Mouse (Mus musculus) midbrain, embryonic 15.5 days (tissue): Measurements from ENCODE around the gene Fbxo36. TPM values are rescaled to one million over a fixed set of nuclear protein-coding genes. Genes with fewer than 3 reads are reported as not detected.

Experiments
- ATAC-seq: fragments of 200-750 bp; cut with Nextera tagmentation; replicated peaks from 2 replicates; pipeline ENCODE4 v1.8.0; 2017; ENCODE audit warnings: moderate TSS enrichment
- H3K27ac ChIP-seq: fragments of 300-500 bp; sonication (generic); 2 replicates; pipeline ENCODE4 v1.5.1; 2015; ENCODE audit warnings: mild to moderate bottlenecking, inconsistent platforms
- H3K27me3 ChIP-seq: fragments of 300-500 bp; sonication (generic); replicated peaks from 2 replicates; pipeline ENCODE4 v1.6.1; 2015; ENCODE audit warnings: inconsistent platforms
- H3K36me3 ChIP-seq: fragments of 300-500 bp; sonication (generic); replicated peaks from 2 replicates; pipeline ENCODE4 v1.6.1; 2015; ENCODE audit warnings: inconsistent platforms
- H3K4me1 ChIP-seq: fragments of 300-500 bp; sonication (generic); 2 replicates; pipeline ENCODE4 v1.6.1; 2015; ENCODE audit warnings: inconsistent platforms
- H3K4me2 ChIP-seq: fragments of 300-500 bp; sonication (generic); 2 replicates; pipeline ENCODE4 v1.6.1; 2015; ENCODE audit warnings: inconsistent platforms, mild to moderate bottlenecking, moderate library complexity
- H3K4me3 ChIP-seq: fragments of 300-500 bp; sonication (generic); 2 replicates; pipeline ENCODE4 v1.5.1; 2015; ENCODE audit warnings: mild to moderate bottlenecking, inconsistent platforms
- H3K9ac ChIP-seq: fragments of 300-500 bp; sonication (generic); 2 replicates; pipeline ENCODE4 v1.6.1; 2015; ENCODE audit warnings: mild to moderate bottlenecking, inconsistent platforms
- H3K9me3 ChIP-seq: fragments of 300-500 bp; sonication (generic); 2 replicates; pipeline ENCODE4 v1.6.1; 2016; ENCODE audit warnings: inconsistent platforms
- WGBS: fragments of 180-500 bp; shearing (Covaris S2); methylation state at CpG from one replicate; pipeline ENCODE4 v1.1.7; 2015; ENCODE audit warnings: mixed read lengths; 5-methylcytosine and 5-hydroxymethylcytosine counted together
- polyA plus RNA-seq: library from polyadenylated mRNA; unstranded; fragments of >200 nt; fragmentation: Nextera tagmentation; extraction: Ambion mirVana; gene quantifications from 2 replicates; pipeline ENCODE4 v1.2.1, GENCODE M21; 2015

The Fbxo36 gene
- polyA plus RNA-seq, 1 experiment from 2014 or later = 6.0 TPM

- Histone ChIP-seq H3K27me3 (no peaks in the 10 kb centered on the region), H3K27ac (no peak overlapping the region), H3K9me3 (no peaks in the 10 kb centered on the region), H3K4me1 (no peaks in the 10 kb centered on the region), H3K4me2 (no peak overlapping the region), H3K36me3 (no peaks in the 10 kb centered on the region), H3K9ac (no peak overlapping the region), H3K4me3 (no peak overlapping the region)
- WGBS = 33% methylated on average over 2 of the region's 2 CpGs
- no peak for ATAC-seq
Observed at GRCm38 (mm10) chr1:84882066-84882532, 42.5 kb downstream of the Fbxo36 start.

GRCm38 (mm10) chr1:84882937-84883336 is 43.3 kb downstream of the Fbxo36 start:
- no peak for ATAC-seq
- 96% methylated on average over 4 of the region's 4 CpGs for WGBS
- Histone ChIP-seq H3K27me3 (no peaks in the 10 kb centered on the region), H3K4me1 (no peaks in the 10 kb centered on the region), H3K9me3 (no peaks in the 10 kb centered on the region), H3K4me2 (no peak overlapping the region), H3K4me3 (no peak overlapping the region), H3K36me3 (no peaks in the 10 kb centered on the region), H3K27ac (no peak overlapping the region), H3K9ac (no peak overlapping the region)

GRCm38 (mm10) chr1:84883889-84884288 is 44.2 kb downstream of the Fbxo36 start:
- H3K36me3 ChIP-seq = no peaks in the 10 kb centered on the region
- H3K9ac ChIP-seq = no peak overlapping the region
- H3K27ac ChIP-seq = no peak overlapping the region
- 68% methylated on average over 4 of the region's 4 CpGs for whole genome bisulfite sequencing
- H3K27me3 ChIP-seq = no peaks in the 10 kb centered on the region
- ATAC-seq = no peak
- no peaks in the 10 kb centered on the region for H3K9me3 ChIP-seq
- no peak overlapping the region for H3K4me3 ChIP-seq
- no peak overlapping the region for H3K4me2 ChIP-seq
- H3K4me1 ChIP-seq = no peaks in the 10 kb centered on the region

GRCm38 (mm10) chr1:84885174-84885573 is 45.5 kb downstream of the Fbxo36 start:
- Histone ChIP-seq H3K9ac (no peak overlapping the region), H3K27ac (no peak overlapping the region), H3K27me3 (no peaks in the 10 kb centered on the region), H3K36me3 (no peaks in the 10 kb centered on the region), H3K4me2 (no peak overlapping the region), H3K9me3 (no peaks in the 10 kb centered on the region), H3K4me3 (no peak overlapping the region), H3K4me1 (peaks cover 11% of the 10 kb centered on the region)
- WGBS = 88% methylated on average over 3 of the region's 3 CpGs
- no peak for ATAC-seq

- Histone ChIP-seq H3K27me3 (no peaks in the 10 kb centered on the region), H3K4me3 (no peak overlapping the region), H3K4me2 (no peak overlapping the region), H3K36me3 (no peaks in the 10 kb centered on the region), H3K4me1 (peaks cover 14% of the 10 kb centered on the region), H3K27ac (no peak overlapping the region), H3K9ac (no peak overlapping the region), H3K9me3 (no peaks in the 10 kb centered on the region)
- no peak for ATAC-seq
- 88% methylated on average over 6 of the region's 6 CpGs for WGBS
Observed at GRCm38 (mm10) chr1:84885921-84886320, 46.3 kb downstream of the Fbxo36 start.

GRCm38 (mm10) chr1:84889330-84890004 is 49.8 kb downstream of the Fbxo36 start:
- ATAC-seq = peak; percentile 62
- Histone ChIP-seq H3K9me3 (no peaks in the 10 kb centered on the region), H3K9ac (no peak overlapping the region), H3K4me1 (peaks cover 14% of the 10 kb centered on the region), H3K36me3 (no peaks in the 10 kb centered on the region), H3K4me2 (peak overlapping the region; percentile 37), H3K27me3 (no peaks in the 10 kb centered on the region), H3K4me3 (no peak overlapping the region), H3K27ac (peak overlapping the region; percentile 84)
- 32% methylated on average over 8 of the region's 8 CpGs for WGBS

GRCm38 (mm10) chr1:84890005-84890393 is 50.4 kb downstream of the Fbxo36 start:
- Histone ChIP-seq H3K27ac (peak overlapping the region; percentile 84), H3K4me1 (peaks cover 14% of the 10 kb centered on the region), H3K27me3 (no peaks in the 10 kb centered on the region), H3K9me3 (no peaks in the 10 kb centered on the region), H3K36me3 (no peaks in the 10 kb centered on the region), H3K4me2 (peak overlapping the region; percentile 37), H3K9ac (no peak overlapping the region; the same call in 1 of the 2 replicates), H3K4me3 (no peak overlapping the region)
- peak; percentile 91 for ATAC-seq
- WGBS = 7% methylated on average over 7 of the region's 7 CpGs

- H3K4me3 ChIP-seq = no peak overlapping the region
- H3K4me1 ChIP-seq = peaks cover 14% of the 10 kb centered on the region
- peak overlapping the region; percentile 84 for H3K27ac ChIP-seq
- no peaks in the 10 kb centered on the region for H3K9me3 ChIP-seq
- 60% methylated on average over 7 of the region's 7 CpGs for WGBS
- no peak overlapping the region for H3K9ac ChIP-seq
- no peaks in the 10 kb centered on the region for H3K27me3 ChIP-seq
- no peak overlapping the region for H3K4me2 ChIP-seq
- no peaks in the 10 kb centered on the region for H3K36me3 ChIP-seq
- peak; percentile 30; the same call in 1 of the 2 replicates for ATAC-seq
Observed at GRCm38 (mm10) chr1:84890503-84890902, 50.9 kb downstream of the Fbxo36 start.

GRCm38 (mm10) chr1:84891746-84892145 is 52.1 kb downstream of the Fbxo36 start:
- Histone ChIP-seq H3K4me2 (no peak overlapping the region), H3K27ac (no peak overlapping the region), H3K4me1 (peaks cover 14% of the 10 kb centered on the region), H3K27me3 (no peaks in the 10 kb centered on the region), H3K9me3 (no peaks in the 10 kb centered on the region), H3K4me3 (no peak overlapping the region), H3K9ac (no peak overlapping the region), H3K36me3 (no peaks in the 10 kb centered on the region)
- no peak for ATAC-seq
- WGBS = 93% methylated on average over 9 of the region's 9 CpGs

- H3K4me2 ChIP-seq = no peak overlapping the region
- H3K4me1 ChIP-seq = no peaks in the 10 kb centered on the region
- no peak overlapping the region for H3K27ac ChIP-seq
- H3K9ac ChIP-seq = no peak overlapping the region
- no peaks in the 10 kb centered on the region for H3K27me3 ChIP-seq
- H3K9me3 ChIP-seq = no peaks in the 10 kb centered on the region
- whole genome bisulfite sequencing = 86% methylated on average over 6 of the region's 6 CpGs
- H3K36me3 ChIP-seq = no peaks in the 10 kb centered on the region
- no peak overlapping the region for H3K4me3 ChIP-seq
- ATAC-seq = no peak
Observed at GRCm38 (mm10) chr1:84897364-84897763, 57.7 kb downstream of the Fbxo36 start.

- Histone ChIP-seq H3K4me2 (no peak overlapping the region), H3K9me3 (no peaks in the 10 kb centered on the region), H3K9ac (no peak overlapping the region), H3K27me3 (no peaks in the 10 kb centered on the region), H3K4me3 (no peak overlapping the region), H3K36me3 (no peaks in the 10 kb centered on the region), H3K27ac (no peak overlapping the region), H3K4me1 (no peaks in the 10 kb centered on the region)
- no peak for ATAC-seq
- 94% methylated on average over 6 of the region's 6 CpGs for WGBS
Observed at GRCm38 (mm10) chr1:84899156-84899555, 59.5 kb downstream of the Fbxo36 start.

- H3K4me2 ChIP-seq = no peak overlapping the region
- 87% methylated on average over 2 of the region's 2 CpGs for WGBS
- no peak for ATAC-seq
- H3K4me1 ChIP-seq = no peaks in the 10 kb centered on the region; the same call in 1 of the 2 replicates
- H3K27me3 ChIP-seq = no peaks in the 10 kb centered on the region
- H3K9ac ChIP-seq = no peak overlapping the region
- H3K4me3 ChIP-seq = no peak overlapping the region
- no peak overlapping the region for H3K27ac ChIP-seq
- H3K9me3 ChIP-seq = no peaks in the 10 kb centered on the region
- H3K36me3 ChIP-seq = 0 out of 2 replicates have a peak, but pooled peaks cover 3% of the 10 kb centered on the region
Observed at GRCm38 (mm10) chr1:84904467-84904866, 64.8 kb downstream of the Fbxo36 start.

- Histone ChIP-seq H3K9ac (no peak overlapping the region), H3K27ac (0 out of 2 replicates have a peak overlapping the region, but pooled peaks have one; percentile 3), H3K36me3 (peaks cover 16% of the 10 kb centered on the region), H3K27me3 (no peaks in the 10 kb centered on the region), H3K4me2 (no peak overlapping the region), H3K9me3 (no peaks in the 10 kb centered on the region), H3K4me3 (no peak overlapping the region), H3K4me1 (peaks cover 6% of the 10 kb centered on the region)
- 43% methylated on average over 8 of the region's 8 CpGs for WGBS
- ATAC-seq = peak; percentile 48; the same call in 1 of the 2 replicates
Observed at GRCm38 (mm10) chr1:84910177-84910804, 70.7 kb downstream of the Fbxo36 start.
